Mouse (Mus musculus) lung, embryonic 16.5 days (tissue): Measurements from ENCODE around the gene Bcl2l14. TPM values are rescaled to one million over a fixed set of nuclear protein-coding genes. Genes with fewer than 3 reads are reported as not detected.

Experiments used
- ATAC-seq: fragments of 200-750 bp; cut with Nextera tagmentation; 2 replicates; pipeline ENCODE4 v1.8.0; 2017; ENCODE audit warnings: low read depth, mild to moderate bottlenecking, moderate library complexity
- H3K27ac ChIP-seq: fragments of 300-500 bp; sonication (generic); 2 replicates; pipeline ENCODE4 v1.5.1; 2014; ENCODE audit warnings: mild to moderate bottlenecking, control low read depth, low read length
- H3K27me3 ChIP-seq: fragments of 300-500 bp; sonication (generic); 2 replicates; pipeline ENCODE4 v1.6.1; 2014; ENCODE audit warnings: low read depth, low read length, mixed read lengths; ENCODE audit not compliant: control insufficient read depth, insufficient read depth
- H3K36me3 ChIP-seq: fragments of 300-500 bp; sonication (generic); 2 replicates; pipeline ENCODE4 v1.6.1; 2014; ENCODE audit warnings: low read length; ENCODE audit not compliant: control insufficient read depth, insufficient read depth
- H3K4me1 ChIP-seq: fragments of 300-500 bp; sonication (generic); replicated peaks from 2 replicates; pipeline ENCODE4 v1.6.1; 2014; ENCODE audit warnings: low read length, mixed read lengths; ENCODE audit not compliant: control insufficient read depth, insufficient read depth
- H3K4me2 ChIP-seq: fragments of 300-500 bp; sonication (generic); 2 replicates; pipeline ENCODE4 v1.6.1; 2014; ENCODE audit warnings: low read depth, low read length, control low read depth
- H3K4me3 ChIP-seq: fragments of 300-500 bp; sonication (generic); 2 replicates; pipeline ENCODE4 v1.5.1; 2014; ENCODE audit warnings: mild to moderate bottlenecking, low read length, control low read depth
- H3K9ac ChIP-seq: fragments of 300-500 bp; sonication (generic); 2 replicates; pipeline ENCODE4 v1.6.1; 2014; ENCODE audit warnings: low read length, control low read depth
- H3K9me3 ChIP-seq: fragments of 300-500 bp; sonication (generic); 2 replicates; pipeline ENCODE4 v1.6.1; 2016; ENCODE audit warnings: low read length; ENCODE audit not compliant: control insufficient read depth
- WGBS: fragments of 180-500 bp; shearing (Covaris S2); extraction: QIAGEN DNeasy Blood & Tissue Kit; methylation state at CpG from one replicate; pipeline ENCODE4 v1.1.7; 2014; 5-methylcytosine and 5-hydroxymethylcytosine counted together
- polyA plus RNA-seq: library from polyadenylated mRNA; unstranded; fragments of >200 nt; fragmentation: Nextera tagmentation; extraction: Ambion mirVana; gene quantifications from 2 replicates; pipeline ENCODE4 v1.2.1, GENCODE M21; 2015

Gene Bcl2l14
- polyA plus RNA-seq, 1 experiment from 2014 or later: 5.0 TPM

- Histone ChIP-seq H3K9me3 (no peaks in the 10 kb centered on the region), H3K27ac (no peak overlapping the region), H3K4me1 (peaks cover 14% of the 10 kb centered on the region), H3K4me3 (no peak overlapping the region), H3K9ac (no peak overlapping the region), H3K36me3 (peaks cover 38% of the 10 kb centered on the region), H3K4me2 (no peak overlapping the region), H3K27me3 (no peaks in the 10 kb centered on the region)
- ATAC-seq: no peak
- 81% methylated on average over 12 of the region's 12 CpGs for WGBS
Measured at GRCm38 (mm10) chr6:134448451-134448850, 52.3 kb downstream of the Bcl2l14 start.

GRCm38 (mm10) chr6:134449958-134450357, 53.8 kb downstream of the Bcl2l14 start:
- Histone ChIP-seq H3K9ac (no peak overlapping the region), H3K27ac (no peak overlapping the region), H3K4me1 (0 out of 2 replicates have a peak, but pooled peaks cover 3% of the 10 kb centered on the region), H3K27me3 (no peaks in the 10 kb centered on the region), H3K4me2 (no peak overlapping the region), H3K36me3 (peaks cover 51% of the 10 kb centered on the region), H3K4me3 (no peak overlapping the region), H3K9me3 (no peaks in the 10 kb centered on the region)
- no peak for ATAC-seq
- WGBS: 72% methylated on average over 11 of the region's 11 CpGs

GRCm38 (mm10) chr6:134450661-134451119, 54.6 kb downstream of the Bcl2l14 start:
- H3K27me3 ChIP-seq: no peaks in the 10 kb centered on the region
- 0 out of 2 replicates have a peak, but pooled peaks cover 3% of the 10 kb centered on the region for H3K4me1 ChIP-seq
- no peak overlapping the region for H3K27ac ChIP-seq
- H3K4me2 ChIP-seq: no peak overlapping the region
- peaks cover 55% of the 10 kb centered on the region for H3K36me3 ChIP-seq
- H3K9ac ChIP-seq: no peak overlapping the region
- WGBS: 55% methylated on average over 14 of the region's 14 CpGs
- peak; percentile 47; the same call in 1 of the 2 replicates for ATAC-seq
- H3K4me3 ChIP-seq: no peak overlapping the region
- H3K9me3 ChIP-seq: no peaks in the 10 kb centered on the region

- Histone ChIP-seq H3K27ac (no peak overlapping the region), H3K4me1 (0 out of 2 replicates have a peak, but pooled peaks cover 3% of the 10 kb centered on the region), H3K27me3 (no peaks in the 10 kb centered on the region), H3K4me3 (no peak overlapping the region), H3K4me2 (no peak overlapping the region), H3K9me3 (no peaks in the 10 kb centered on the region), H3K36me3 (peaks cover 69% of the 10 kb centered on the region), H3K9ac (no peak overlapping the region)
- WGBS: 91% methylated on average over 1 of the region's 1 CpGs
- no peak for ATAC-seq
Measured at GRCm38 (mm10) chr6:134454093-134454492, 58.0 kb downstream of the Bcl2l14 start.

- H3K27ac ChIP-seq: no peak overlapping the region
- H3K36me3 ChIP-seq: peaks cover 57% of the 10 kb centered on the region
- H3K4me3 ChIP-seq: no peak overlapping the region
- H3K9me3 ChIP-seq: no peaks in the 10 kb centered on the region
- H3K4me1 ChIP-seq: no peaks in the 10 kb centered on the region
- 85% methylated on average over 1 of the region's 1 CpGs for WGBS
- ATAC-seq: no peak
- H3K4me2 ChIP-seq: no peak overlapping the region
- H3K9ac ChIP-seq: no peak overlapping the region
- no peaks in the 10 kb centered on the region for H3K27me3 ChIP-seq
Measured at GRCm38 (mm10) chr6:134458376-134458775, 62.3 kb downstream of the Bcl2l14 start.

GRCm38 (mm10) chr6:134461175-134461574, 65.1 kb downstream of the Bcl2l14 start:
- 82% methylated on average over 6 of the region's 6 CpGs for WGBS
- Histone ChIP-seq H3K4me3 (no peak overlapping the region), H3K27ac (no peak overlapping the region), H3K27me3 (no peaks in the 10 kb centered on the region), H3K36me3 (peaks cover 39% of the 10 kb centered on the region), H3K4me1 (no peaks in the 10 kb centered on the region), H3K9me3 (no peaks in the 10 kb centered on the region), H3K9ac (no peak overlapping the region), H3K4me2 (no peak overlapping the region)
- no peak for ATAC-seq

- H3K4me3 ChIP-seq: no peak overlapping the region
- no peak overlapping the region for H3K4me2 ChIP-seq
- H3K27ac ChIP-seq: no peak overlapping the region
- H3K36me3 ChIP-seq: peaks cover 23% of the 10 kb centered on the region; the same call in 1 of the 2 replicates
- H3K9ac ChIP-seq: no peak overlapping the region
- ATAC-seq: no peak
- H3K4me1 ChIP-seq: peaks cover 8% of the 10 kb centered on the region
- whole genome bisulfite sequencing: 71% methylated on average over 10 of the region's 10 CpGs
- no peaks in the 10 kb centered on the region for H3K27me3 ChIP-seq
- H3K9me3 ChIP-seq: no peaks in the 10 kb centered on the region
Measured at GRCm38 (mm10) chr6:134466671-134467229, 70.6 kb downstream of the Bcl2l14 start.

- Histone ChIP-seq H3K4me3 (no peak overlapping the region), H3K36me3 (peaks cover 20% of the 10 kb centered on the region; the same call in 1 of the 2 replicates), H3K9ac (no peak overlapping the region), H3K27ac (no peak overlapping the region), H3K4me2 (no peak overlapping the region), H3K9me3 (no peaks in the 10 kb centered on the region), H3K4me1 (peaks cover 8% of the 10 kb centered on the region), H3K27me3 (no peaks in the 10 kb centered on the region)
- no peak for ATAC-seq
- WGBS: 92% methylated on average over 2 of the region's 2 CpGs
Measured at GRCm38 (mm10) chr6:134469297-134469696, 73.2 kb downstream of the Bcl2l14 start.

GRCm38 (mm10) chr6:134470857-134471256, 74.7 kb downstream of the Bcl2l14 start:
- Histone ChIP-seq H3K4me3 (no peak overlapping the region), H3K27ac (no peak overlapping the region), H3K27me3 (no peaks in the 10 kb centered on the region), H3K36me3 (peaks cover 16% of the 10 kb centered on the region; the same call in 1 of the 2 replicates), H3K4me2 (no peak overlapping the region), H3K9me3 (no peaks in the 10 kb centered on the region), H3K4me1 (peaks cover 8% of the 10 kb centered on the region), H3K9ac (no peak overlapping the region)
- 22% methylated on average over 14 of the region's 14 CpGs for WGBS
- peak; percentile 79 for ATAC-seq
